8 mouse cellular contexts compared by ENCODE assay signal in genomic region chr4:132883561-132884063, GRCm38 (mm10). TPM values are rescaled to one million over a fixed set of nuclear protein-coding genes. Genes with fewer than 3 reads are reported as not detected.
DNase-seq lines count a peak whose midpoint lies in the region; ATAC-seq lines count a peak whose summit lies in the region.

No protein-coding gene starts in this region.

- peak overlapping the region; percentile 88 for H3K4me2 ChIP-seq in embryonic facial prominence, embryonic 14.5 days (ENCODE audit: low read depth, low read length)
- H3K4me2 ChIP-seq in midbrain, embryonic 15.5 days = peak overlapping the region; percentile 77

- peaks cover 14% of the 10 kb centered on the region for H3K4me1 ChIP-seq in heart, embryonic 10.5 days
- peaks cover 13% of the 10 kb centered on the region; the same call in 1 of the 2 replicates for H3K4me1 ChIP-seq in embryonic facial prominence, embryonic 14.5 days (ENCODE audit: control insufficient read depth, insufficient read depth, low read length)
- H3K4me1 ChIP-seq in midbrain, embryonic 15.5 days = peaks cover 37% of the 10 kb centered on the region

- peak overlapping the region; percentile 93 for H3K4me3 ChIP-seq in heart, embryonic 10.5 days
- H3K4me3 ChIP-seq in embryonic facial prominence, embryonic 14.5 days (ENCODE audit: low read depth, low read length) = peak overlapping the region; percentile 99
- peak overlapping the region; percentile 81 for H3K4me3 ChIP-seq in midbrain, embryonic 15.5 days

- no peaks in the 10 kb centered on the region for H3K27me3 ChIP-seq in heart, embryonic 10.5 days (ENCODE audit: insufficient read depth, poor library complexity, severe bottlenecking)
- H3K27me3 ChIP-seq in embryonic facial prominence, embryonic 14.5 days (replicated peaks; ENCODE audit: control insufficient read depth, insufficient read depth, low read length) = no peaks in the 10 kb centered on the region
- no peaks in the 10 kb centered on the region for H3K27me3 ChIP-seq in midbrain, embryonic 15.5 days (replicated peaks)

- H3K9me3 ChIP-seq in heart, embryonic 10.5 days = no peaks in the 10 kb centered on the region
- no peaks in the 10 kb centered on the region for H3K9me3 ChIP-seq in embryonic facial prominence, embryonic 14.5 days (ENCODE audit: control insufficient read depth, low read length)
- H3K9me3 ChIP-seq in midbrain, embryonic 15.5 days = no peaks in the 10 kb centered on the region

- DNase-seq in heart, embryonic 10.5 days (ENCODE audit: low spot score) = no peak
- DNase-seq in heart, adult 8-10 months (ENCODE audit: low spot score) = no peak
- peak; percentile 66 to 68 for DNase-seq in B cell, adult 2 months
- DNase-seq in embryonic facial prominence, embryonic 14.5 days (ENCODE audit: low spot score) = peak; percentile 14
- no peak for DNase-seq in MN1 (ENCODE audit: low spot score)
- no peak for DNase-seq in thymus, postnatal 4 days

- WGBS in heart, embryonic 10.5 days = 4% methylated on average over 21 of the region's 21 CpGs
- 1% methylated on average over 17 of the region's 21 CpGs for WGBS in embryonic facial prominence, embryonic 14.5 days
- whole genome bisulfite sequencing in midbrain, embryonic 15.5 days = 5% methylated on average over 20 of the region's 21 CpGs

- peak overlapping the region; percentile 95 for H3K9ac ChIP-seq in embryonic facial prominence, embryonic 14.5 days (ENCODE audit: low read depth, low read length)
- H3K9ac ChIP-seq in midbrain, embryonic 15.5 days = peak overlapping the region; percentile 93

- ATAC-seq in embryonic facial prominence, embryonic 14.5 days (ENCODE audit: low read depth) = peak; percentile 45; the same call in 1 of the 2 replicates
- peak; percentile 36 for ATAC-seq in inflammation-experienced regulatory T-cells, adult 6 months
- peak; percentile 11; the same call in 1 of the 2 replicates for ATAC-seq in midbrain, embryonic 15.5 days (replicated peaks)

- peak overlapping the region; percentile 94 for H3K27ac ChIP-seq in heart, embryonic 10.5 days
- peak overlapping the region; percentile 80 for H3K27ac ChIP-seq in embryonic facial prominence, embryonic 14.5 days (replicated peaks; ENCODE audit: low read depth, low read length)
- peak overlapping the region; percentile 82 for H3K27ac ChIP-seq in midbrain, embryonic 15.5 days

- peaks cover 12% of the 10 kb centered on the region for H3K36me3 ChIP-seq in heart, embryonic 10.5 days
- H3K36me3 ChIP-seq in embryonic facial prominence, embryonic 14.5 days (ENCODE audit: control insufficient read depth, insufficient read depth, low read length) = peaks cover 21% of the 10 kb centered on the region
- no peaks in the 10 kb centered on the region for H3K36me3 ChIP-seq in midbrain, embryonic 15.5 days (replicated peaks)

RNA-seq across cellular contexts. Expression of gene Stx12, which starts 0.7 kb away (rescaled TPM):
- 54.6 and 58.1 TPM in 2 replicates for polyA plus RNA-seq in heart, embryonic 10.5 days (2016; fragmentation: Nextera tagmentation; extraction: Ambion mirVana)
- total RNA-seq in heart, adult 8-10 months (2022) = 10 to 100 TPM; 33.9 to 34.3 (median 34.1) TPM
- 69.2 and 73.2 TPM in 2 replicates for polyA plus RNA-seq in embryonic facial prominence, embryonic 14.5 days (2014; fragmentation: Nextera tagmentation; extraction: Ambion mirVana)
- 10 to 100 TPM; 35.7 to 37.2 (median 36.6) TPM for polyA plus RNA-seq in inflammation-experienced regulatory T-cells, adult 6 months (2017; shearing (Covaris generic))
- 154 and 161 TPM in 2 replicates for polyA plus RNA-seq in midbrain, embryonic 15.5 days (2015; fragmentation: Nextera tagmentation; extraction: Ambion mirVana)

RNA-seq across cellular contexts. Expression of gene Fam76a, which starts 38.7 kb away (rescaled TPM):
- polyA plus RNA-seq in heart, embryonic 10.5 days (2016; fragmentation: Nextera tagmentation; extraction: Ambion mirVana) = 32.3 and 33.1 TPM in 2 replicates
- 10 to 100 TPM; 35.4 to 43.7 (median 39.9) TPM for total RNA-seq in heart, adult 8-10 months (2022)
- 47.3 and 54.4 TPM in 2 replicates for polyA plus RNA-seq in embryonic facial prominence, embryonic 14.5 days (2014; fragmentation: Nextera tagmentation; extraction: Ambion mirVana)
- polyA plus RNA-seq in inflammation-experienced regulatory T-cells, adult 6 months (2017; shearing (Covaris generic)) = 10 to 100 TPM; 14.2 to 23.1 (median 17.9) TPM
- 44.6 and 45.6 TPM in 2 replicates for polyA plus RNA-seq in midbrain, embryonic 15.5 days (2015; fragmentation: Nextera tagmentation; extraction: Ambion mirVana)

RNA-seq across cellular contexts. Expression of gene Ppp1r8, which starts 40.6 kb away (rescaled TPM):
- 43.1 and 49.1 TPM in 2 replicates for polyA plus RNA-seq in heart, embryonic 10.5 days (2016; fragmentation: Nextera tagmentation; extraction: Ambion mirVana)
- 10 to 100 TPM; 16.3 to 22.2 (median 20.7) TPM for total RNA-seq in heart, adult 8-10 months (2022)
- 61.3 and 67.9 TPM in 2 replicates for polyA plus RNA-seq in embryonic facial prominence, embryonic 14.5 days (2014; fragmentation: Nextera tagmentation; extraction: Ambion mirVana)
- polyA plus RNA-seq in inflammation-experienced regulatory T-cells, adult 6 months (2017; shearing (Covaris generic)) = 10 to 100 TPM; 21.0 to 37.5 (median 26.5) TPM
- 52.8 and 59.9 TPM in 2 replicates for polyA plus RNA-seq in midbrain, embryonic 15.5 days (2015; fragmentation: Nextera tagmentation; extraction: Ambion mirVana)

Comparison
In these comparisons a context has a peak if more than half of its experiments do, and no peak if none do; other contexts are left out.
1. DNase-seq: peak in B cell, adult 2 months (2 of 2) and embryonic facial prominence, embryonic 14.5 days (single experiment); none in heart, embryonic 10.5 days (single experiment), heart, adult 8-10 months (single experiment), MN1 (single experiment) and thymus, postnatal 4 days (single experiment).
2. Peak in every context shown above with its lines, with median percentiles within 50 percentile points of each other: H3K27ac ChIP-seq, H3K4me3 ChIP-seq and ATAC-seq.